Mouse (Mus musculus) lung, postnatal 0 days (tissue): ENCODE measurements around the gene Cyp1b1. TPM values are rescaled to one million over a fixed set of nuclear protein-coding genes. Genes with fewer than 3 reads are reported as not detected.

Experiments
- ATAC-seq: fragments of 200-750 bp; cut with Nextera tagmentation; 2 replicates; pipeline ENCODE4 v1.8.0; 2017; ENCODE audit warnings: moderate library complexity
- DNase-seq: peaks from one replicate; pipeline ENCODE4 v3.0.0-alpha.2; 2016; ENCODE audit warnings: low spot score
- H3K27ac ChIP-seq: fragments of 300-500 bp; sonication (generic); 2 replicates; pipeline ENCODE4 v1.5.1; 2014; ENCODE audit warnings: antibody characterized with exemption, mild to moderate bottlenecking, low read length, mixed read lengths
- H3K27me3 ChIP-seq: fragments of 300-500 bp; sonication (generic); replicated peaks from 2 replicates; pipeline ENCODE4 v1.6.1; 2014; ENCODE audit warnings: low read length, mixed read lengths; ENCODE audit not compliant: insufficient read depth
- H3K36me3 ChIP-seq: fragments of 300-500 bp; sonication (generic); 2 replicates; pipeline ENCODE4 v1.6.1; 2014; ENCODE audit warnings: low read length, mixed read lengths; ENCODE audit not compliant: insufficient read depth
- H3K4me1 ChIP-seq: fragments of 300-500 bp; sonication (generic); 2 replicates; pipeline ENCODE4 v1.6.1; 2014; ENCODE audit warnings: antibody characterized with exemption, low read depth, low read length, mixed read lengths; ENCODE audit not compliant: insufficient read depth
- H3K4me2 ChIP-seq: fragments of 300-500 bp; sonication (generic); replicated peaks from 2 replicates; pipeline ENCODE4 v1.6.1; 2014; ENCODE audit warnings: low read depth, mild to moderate bottlenecking, low read length, moderate library complexity, mixed read lengths
- H3K4me3 ChIP-seq: fragments of 300-500 bp; sonication (generic); 2 replicates; pipeline ENCODE4 v1.5.1; 2014; ENCODE audit warnings: low read depth, low read length
- H3K9ac ChIP-seq: fragments of 300-500 bp; sonication (generic); replicated peaks from 2 replicates; pipeline ENCODE4 v1.6.1; 2014; ENCODE audit warnings: low read depth, mild to moderate bottlenecking
- H3K9me3 ChIP-seq: fragments of 300-500 bp; sonication (generic); 2 replicates; pipeline ENCODE4 v1.6.1; 2016; ENCODE audit warnings: low read length, mixed read lengths
- CTCF ChIP-seq: IDR thresholded peaks from 2 replicates; pipeline ENCODE4 v1.5.1; 2016; ENCODE audit warnings: antibody characterized with exemption, mild to moderate bottlenecking
- EP300 ChIP-seq: IDR thresholded peaks from 2 replicates; pipeline ENCODE4 v1.6.1; 2016; ENCODE audit warnings: antibody characterized with exemption, mild to moderate bottlenecking, control low read depth
- WGBS: fragments of 180-500 bp; shearing (Covaris S2); extraction: QIAGEN DNeasy Blood & Tissue Kit; methylation state at CpG from one replicate; pipeline ENCODE4 v1.1.7; 2014; 5-methylcytosine and 5-hydroxymethylcytosine counted together
- polyA plus RNA-seq: library from polyadenylated mRNA; unstranded; fragments of >200 nt; fragmentation: Nextera tagmentation; extraction: Ambion mirVana; gene quantifications from 2 replicates; pipeline ENCODE4 v1.2.1, GENCODE M21; 2015

The Cyp1b1 gene
- polyA plus RNA-seq, 1 experiment from 2014 or later, result 1.7 TPM

DNA sequence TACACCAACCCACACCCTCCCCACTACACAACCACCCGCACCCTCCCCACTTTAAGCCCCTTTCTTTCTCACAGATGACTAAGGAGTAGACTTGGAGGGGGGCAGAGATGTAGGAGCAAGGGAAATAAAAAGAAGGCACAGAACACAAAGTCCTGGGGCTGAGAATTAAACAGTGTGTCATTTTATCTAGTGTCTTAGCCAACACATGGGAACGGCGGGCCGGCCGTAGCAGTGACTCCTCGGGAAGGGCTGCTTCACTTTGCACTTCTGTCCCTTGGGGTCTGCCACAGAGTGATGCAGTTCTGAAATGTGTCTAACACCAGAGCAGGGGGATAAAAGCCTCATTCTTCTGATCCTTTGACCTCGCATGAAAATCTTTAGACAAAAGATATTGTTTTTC, 5.8 kb upstream of the Cyp1b1 start:
- H3K9me3 ChIP-seq, result no peaks in the 10 kb centered on the region
- WGBS, result 56% methylated on average over 7 of the region's 7 CpGs
- no peak for ATAC-seq
- peaks cover 3% of the 10 kb centered on the region; the same call in 1 of the 2 replicates for H3K4me1 ChIP-seq
- H3K27ac ChIP-seq, result no peak overlapping the region
- H3K36me3 ChIP-seq, result no peaks in the 10 kb centered on the region
- no peak overlapping the region for H3K4me2 ChIP-seq
- H3K27me3 ChIP-seq, result no peaks in the 10 kb centered on the region
- H3K9ac ChIP-seq, result no peak overlapping the region
- DNase-seq, result no peak
- TF ChIP-seq CTCF (no peak), EP300 (no peak)
- H3K4me3 ChIP-seq, result no peak overlapping the region

DNA sequence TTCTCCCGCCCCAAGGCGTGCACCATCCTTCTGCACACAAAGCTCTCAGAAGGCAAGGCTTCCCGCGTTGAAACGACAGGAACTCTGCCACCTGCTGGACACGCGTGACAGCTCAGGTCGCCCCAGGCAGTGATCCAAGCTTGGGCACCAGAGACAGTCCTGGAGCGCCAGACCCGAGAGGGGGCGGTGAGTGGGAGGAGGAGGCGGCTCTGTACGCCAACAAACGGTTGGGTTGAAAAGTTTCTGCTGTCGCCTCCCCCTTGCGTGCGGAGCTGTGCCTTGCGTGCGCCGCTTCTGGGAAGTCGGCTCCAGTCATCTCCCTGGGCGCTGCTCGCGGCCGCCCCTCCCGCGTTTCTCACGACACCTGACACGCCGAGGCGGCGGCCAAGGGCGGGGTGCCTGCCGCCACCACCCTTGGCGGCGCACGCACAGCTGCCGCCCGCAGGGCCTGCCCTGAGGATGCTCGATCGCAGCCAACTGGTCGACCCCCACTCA, 835 bp upstream of the Cyp1b1 start:
- Histone ChIP-seq H3K9me3 (no peaks in the 10 kb centered on the region), H3K27ac (no peak overlapping the region), H3K4me1 (peaks cover 22% of the 10 kb centered on the region; the same call in 1 of the 2 replicates)

DNA sequence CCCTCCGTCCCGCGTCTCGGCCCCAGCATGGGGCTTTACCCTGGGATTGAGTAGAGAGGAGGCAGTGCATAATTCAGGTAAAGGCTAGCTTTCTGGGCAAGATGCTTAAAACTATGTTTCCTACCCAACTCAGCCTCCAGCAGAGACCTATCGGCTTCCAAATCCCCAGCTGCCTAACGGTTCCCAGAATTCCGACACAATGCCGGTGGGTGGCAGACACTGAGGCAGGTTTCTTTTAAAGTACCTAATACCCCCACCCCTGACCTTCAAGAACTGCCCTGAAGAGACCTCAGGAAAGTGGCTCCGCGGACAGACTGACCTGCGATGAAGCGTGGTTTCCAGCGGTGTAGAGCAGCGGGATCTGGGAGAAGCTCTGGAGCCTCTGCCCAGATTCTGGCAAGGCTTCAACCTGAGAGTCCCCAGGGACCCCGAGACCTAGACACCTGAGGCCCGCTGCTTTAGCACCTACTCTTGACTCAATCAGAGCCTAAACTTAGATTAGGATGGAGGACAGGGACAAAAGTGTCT, 429 bp downstream of the Cyp1b1 start:
- TF ChIP-seq EP300 (no peak), CTCF (no peak)
- Histone ChIP-seq H3K9ac (no peak overlapping the region), H3K4me3 (peak overlapping the region; percentile 36), H3K36me3 (no peaks in the 10 kb centered on the region), H3K4me2 (peak overlapping the region; percentile 65), H3K9me3 (no peaks in the 10 kb centered on the region), H3K4me1 (peaks cover 22% of the 10 kb centered on the region; the same call in 1 of the 2 replicates), H3K27ac (no peak overlapping the region), H3K27me3 (peaks cover 29% of the 10 kb centered on the region)
- 2% methylated on average over 16 of the region's 16 CpGs for WGBS
- DNase-seq (no peak), ATAC-seq (no peak)

More for the DNA sequence above, 835 bp upstream of the Cyp1b1 start:
- ATAC-seq, result peak; percentile 92
- H3K27me3 ChIP-seq, result peaks cover 29% of the 10 kb centered on the region
- TF ChIP-seq CTCF (peak; percentile 93), EP300 (no peak)
- peak overlapping the region; percentile 65 for H3K4me2 ChIP-seq
- 0 out of 2 replicates have a peak overlapping the region, but pooled peaks have one; percentile 1 for H3K9ac ChIP-seq
- peak overlapping the region; percentile 36 for H3K4me3 ChIP-seq
- H3K36me3 ChIP-seq, result no peaks in the 10 kb centered on the region
- DNase-seq, result peak; percentile 94
- WGBS, result 0% methylated on average over 39 of the region's 42 CpGs

DNA sequence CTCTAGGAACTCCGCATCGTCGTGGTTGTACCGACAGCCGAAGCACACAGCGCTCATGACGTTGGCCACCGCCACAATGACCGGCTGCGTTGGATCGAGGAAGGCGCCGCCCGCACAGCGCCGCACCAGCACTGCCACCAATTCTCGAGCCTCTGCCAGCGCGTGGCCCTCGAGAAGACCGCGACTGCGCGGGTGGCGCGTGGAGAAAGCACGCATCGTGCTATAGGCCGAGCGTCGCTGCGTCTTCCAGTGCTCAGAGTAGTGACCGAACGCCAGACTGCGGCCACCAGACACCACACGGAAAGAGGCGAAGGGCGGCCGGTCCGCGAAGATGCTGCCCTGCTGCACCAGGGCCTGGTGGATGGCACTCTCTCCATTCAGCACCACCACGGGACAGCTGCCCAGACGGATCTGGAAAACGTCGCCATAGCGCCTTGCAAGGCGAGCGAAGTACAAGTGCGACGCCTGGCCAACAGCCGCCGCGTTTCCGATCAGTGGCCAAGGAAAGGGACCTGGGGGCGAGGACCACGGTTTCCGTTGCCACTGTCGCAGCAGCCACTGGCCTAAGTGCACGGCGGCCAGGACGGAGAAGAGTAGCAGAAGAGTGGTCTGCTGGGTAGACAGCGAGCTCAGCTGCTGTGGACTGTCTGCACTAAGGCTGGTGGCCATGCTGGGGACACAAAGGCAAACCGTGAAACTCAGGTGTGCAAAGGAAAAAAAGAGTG, 1.1 kb downstream of the Cyp1b1 start:
- no peak overlapping the region for H3K27ac ChIP-seq
- WGBS, result under 1% methylated on average over 63 of the region's 63 CpGs
- H3K4me2 ChIP-seq, result peak overlapping the region; percentile 65
- no peaks in the 10 kb centered on the region for H3K36me3 ChIP-seq
- no peak for TF ChIP-seq EP300
- TF ChIP-seq CTCF, result 0 out of 2 replicates have a peak, but pooled peaks have one; percentile 1
- no peak for ATAC-seq
- H3K9me3 ChIP-seq, result no peaks in the 10 kb centered on the region
- H3K4me1 ChIP-seq, result peaks cover 22% of the 10 kb centered on the region; the same call in 1 of the 2 replicates
- peak; percentile 29 for DNase-seq
- H3K9ac ChIP-seq, result no peak overlapping the region
- peak overlapping the region; percentile 36 for H3K4me3 ChIP-seq
- peaks cover 29% of the 10 kb centered on the region for H3K27me3 ChIP-seq

DNA sequence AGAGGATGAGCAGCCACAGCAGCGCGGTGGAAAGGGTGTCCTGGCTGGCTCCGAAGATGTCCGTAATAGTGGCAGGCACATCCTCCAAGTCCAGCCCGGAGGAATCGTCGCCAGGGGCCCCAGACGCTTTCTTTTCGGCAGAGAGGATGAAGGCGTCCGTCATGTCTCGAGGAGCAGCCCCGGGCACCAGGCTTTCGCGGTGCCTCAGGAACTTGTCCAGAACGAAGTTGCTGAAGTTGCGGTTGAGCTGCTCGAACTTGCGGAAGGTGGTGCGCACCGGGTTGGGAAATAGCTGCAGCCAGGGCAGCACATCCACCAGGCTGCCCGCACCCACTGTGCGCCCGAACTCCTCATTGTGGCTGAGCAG, 1.6 kb downstream of the Cyp1b1 start:
- 1% methylated on average over 24 of the region's 24 CpGs for WGBS
- Histone ChIP-seq H3K4me1 (peaks cover 22% of the 10 kb centered on the region; the same call in 1 of the 2 replicates), H3K9ac (no peak overlapping the region), H3K27me3 (peaks cover 29% of the 10 kb centered on the region), H3K27ac (no peak overlapping the region), H3K9me3 (no peaks in the 10 kb centered on the region), H3K36me3 (no peaks in the 10 kb centered on the region), H3K4me3 (peak overlapping the region; percentile 36), H3K4me2 (peak overlapping the region; percentile 65)
- no peak for DNase-seq
- TF ChIP-seq EP300 (no peak), CTCF (no peak)
- ATAC-seq, result no peak

DNA sequence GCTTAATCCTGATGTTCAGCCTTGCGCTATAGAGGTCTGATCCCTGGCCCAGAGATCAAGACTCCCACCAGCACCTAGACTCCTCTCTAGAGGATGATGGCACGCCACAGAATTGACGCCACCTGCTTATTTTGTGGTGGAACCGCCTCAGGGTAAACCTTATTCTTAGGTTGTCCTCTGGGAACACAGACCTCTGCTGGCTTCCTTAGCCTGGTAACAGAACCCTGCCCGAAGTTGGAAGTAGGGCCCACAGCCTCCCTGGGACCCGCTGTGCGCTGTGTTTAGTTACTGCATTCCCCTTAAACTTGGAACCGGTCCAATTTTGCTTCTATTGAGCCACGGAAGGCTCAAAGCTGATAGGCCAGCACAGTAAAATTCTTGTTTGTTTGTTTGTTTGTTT, 2.3 kb downstream of the Cyp1b1 start:
- ATAC-seq (no peak), DNase-seq (no peak)
- H3K4me3 ChIP-seq, result peak overlapping the region; percentile 36; the same call in 1 of the 2 replicates
- no peak overlapping the region for H3K9ac ChIP-seq
- H3K27me3 ChIP-seq, result peaks cover 29% of the 10 kb centered on the region
- 19% methylated on average over 9 of the region's 9 CpGs for WGBS
- no peak overlapping the region for H3K4me2 ChIP-seq
- H3K36me3 ChIP-seq, result no peaks in the 10 kb centered on the region
- peaks cover 22% of the 10 kb centered on the region; the same call in 1 of the 2 replicates for H3K4me1 ChIP-seq
- H3K9me3 ChIP-seq, result no peaks in the 10 kb centered on the region
- TF ChIP-seq CTCF (no peak), EP300 (no peak)
- no peak overlapping the region for H3K27ac ChIP-seq
